Mouse (Mus musculus) ES-E14 (cell line): Measurements from ENCODE around the gene Clasp1. TPM values are rescaled to one million over a fixed set of nuclear protein-coding genes. Genes with fewer than 3 reads are reported as not detected.

ENCODE experiments used
- DNase-seq: peaks from one replicate; pipeline ENCODE4 v3.0.0-alpha.2; 2013; ENCODE audit warnings: low read depth, low spot score
- H3K27ac ChIP-seq: 2 replicates; pipeline ENCODE4 v1.5.1; 2012; ENCODE audit warnings: low read depth, mild to moderate bottlenecking, low read length, moderate library complexity, mixed read lengths; ENCODE audit not compliant: poor library complexity, insufficient read depth, severe bottlenecking
- H3K36me3 ChIP-seq: 2 replicates; pipeline ENCODE4 v1.6.1; 2012; ENCODE audit warnings: mild to moderate bottlenecking, low read length, moderate library complexity, mixed read lengths; ENCODE audit not compliant: control insufficient read depth, poor library complexity, insufficient read depth, severe bottlenecking
- H3K4me1 ChIP-seq, 2 experiments: fragments of 150-350 bp in 1 of 2; sonication (generic) in 1 of 2; 2 replicates each; pipeline ENCODE4 v1.6.1; 2012; ENCODE audit warnings: low read length in 2 of 2, mild to moderate bottlenecking in 1 of 2, mixed read lengths in 1 of 2; ENCODE audit not compliant: control insufficient read depth in 2 of 2, insufficient read depth in 2 of 2, poor library complexity in 1 of 2
- H3K4me3 ChIP-seq, 2 experiments: fragments of 150-350 bp in 1 of 2; sonication (generic) in 1 of 2; 2 replicates each; pipeline ENCODE4 v1.5.1; 2012; ENCODE audit warnings: low read length in 2 of 2, low read depth in 1 of 2, mild to moderate bottlenecking in 1 of 2, mixed read lengths in 1 of 2; ENCODE audit not compliant: insufficient read depth in 1 of 2, poor library complexity in 1 of 2, severe bottlenecking in 1 of 2
- H3K9ac ChIP-seq: 2 replicates; pipeline ENCODE4 v1.6.1; 2012; ENCODE audit warnings: low read depth, mild to moderate bottlenecking, low read length, mixed read lengths; ENCODE audit not compliant: poor library complexity, insufficient read depth, severe bottlenecking
- H3K9me3 ChIP-seq: fragments of 150-350 bp; sonication (generic); 2 replicates; pipeline ENCODE4 v1.6.1; 2012; ENCODE audit warnings: low read depth, mild to moderate bottlenecking, low read length; ENCODE audit not compliant: control insufficient read depth, insufficient read depth
- CHD2 ChIP-seq: IDR thresholded peaks from 2 replicates; pipeline ENCODE4 v1.6.1; 2014; ENCODE audit warnings: mild to moderate bottlenecking, low read depth, low read length, inconsistent platforms
- HCFC1 ChIP-seq: IDR thresholded peaks from 2 replicates; pipeline ENCODE4 v1.6.1; 2012; ENCODE audit warnings: low read length, inconsistent platforms, borderline replicate concordance; ENCODE audit not compliant: insufficient read depth
- MAFK ChIP-seq: IDR thresholded peaks from 2 replicates; pipeline ENCODE4 v1.6.1; 2014; ENCODE audit warnings: mild to moderate bottlenecking, low read depth, low read length, inconsistent platforms; ENCODE audit not compliant: insufficient read depth
- ZC3H11A ChIP-seq: IDR thresholded peaks from 2 replicates; pipeline ENCODE4 v1.6.1; 2012; ENCODE audit warnings: low read depth, mild to moderate bottlenecking, inconsistent platforms, low read length, borderline replicate concordance
- ZNF384 ChIP-seq: IDR thresholded peaks from 2 replicates; pipeline ENCODE4 v1.6.1; 2012; ENCODE audit warnings: low read depth, low read length, inconsistent platforms
- in situ Hi-C, 2 experiments: fragments of 600-800 bp; cut with MboI; formaldehyde crosslinking; loops; one replicate each; pipeline ENCODE4 v1.15.1; 2025; ENCODE audit warnings: low sequenced_read_pairs in 2 of 2, inconsistent platforms in 1 of 2; ENCODE audit not compliant: unreplicated experiment in 2 of 2
- total RNA-seq: library from RNA; depleted of rRNA; stranded (reverse); fragments of 300-350 nt; gene quantifications from 2 replicates; pipeline ENCODE4 v1.2.3, GENCODE M21; 2012

The Clasp1 gene
- total RNA-seq, 1 experiment = 38.9 TPM

DNA sequence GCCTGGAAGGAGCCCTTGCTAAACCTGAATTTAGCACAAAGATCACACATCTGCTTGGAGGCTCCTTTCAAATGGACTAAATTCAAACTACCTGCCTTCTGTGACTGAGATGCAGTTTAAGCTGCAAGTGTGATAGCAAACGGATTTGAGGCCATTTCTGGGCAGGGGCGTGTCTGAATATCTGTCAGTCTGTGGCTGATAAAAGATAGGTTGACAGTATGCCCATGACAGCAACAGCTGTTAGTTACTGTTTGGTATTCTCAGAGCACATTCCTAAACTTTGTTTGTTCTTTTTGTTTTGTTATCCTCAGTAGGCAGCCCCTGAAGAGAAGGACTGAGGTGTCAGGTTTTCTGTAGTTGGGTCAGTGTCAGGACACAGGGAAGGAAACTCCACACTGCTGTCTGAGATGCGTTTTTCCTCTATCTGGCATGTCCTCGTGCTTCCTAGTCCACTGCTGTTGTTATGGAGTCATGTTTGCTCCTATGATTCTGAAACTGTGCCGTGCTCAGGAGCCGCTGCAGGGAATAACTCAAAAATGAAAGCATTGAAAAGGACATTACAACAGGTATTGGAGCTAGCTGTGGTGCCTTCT, 94.7 kb downstream of the Clasp1 start:
- Histone ChIP-seq H3K9ac (no peak overlapping the region), H3K27ac (no peak overlapping the region), H3K4me1 (peaks cover 0 to 2% of the 10 kb centered on the region in 2 experiments; a peak in 1 of 4 replicates), H3K4me3 (no peak overlapping the region), H3K36me3 (no peaks in the 10 kb centered on the region), H3K9me3 (no peaks in the 10 kb centered on the region)
- in situ Hi-C loops = no loop called here
- no peak for DNase-seq
- TF ChIP-seq HCFC1 (no peak), ZC3H11A (no peak), ZNF384 (no peak), CHD2 (no peak), MAFK (no peak)

DNA sequence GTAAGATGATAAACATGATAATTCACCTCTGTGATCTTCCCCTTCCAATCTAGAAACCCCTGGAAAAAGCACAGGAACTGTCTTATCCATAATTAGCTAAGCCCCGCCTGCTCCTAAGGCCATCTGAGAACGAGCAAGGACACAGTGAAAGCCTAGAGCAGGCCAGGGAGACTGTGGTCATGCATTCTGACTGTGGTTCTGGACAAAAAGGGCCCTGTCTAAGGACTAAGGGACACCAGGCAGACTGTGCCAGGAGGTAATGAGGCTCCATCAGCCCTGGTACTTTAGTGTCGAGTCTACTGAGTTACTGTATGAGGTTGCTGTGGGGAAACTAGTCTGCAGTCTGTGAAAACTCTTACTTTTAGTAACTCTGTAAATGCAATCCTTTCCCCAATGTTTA, 96.7 kb downstream of the Clasp1 start:
- no peak overlapping the region for H3K9ac ChIP-seq
- H3K9me3 ChIP-seq = no peaks in the 10 kb centered on the region
- H3K36me3 ChIP-seq = no peaks in the 10 kb centered on the region
- peaks cover 0 to 2% of the 10 kb centered on the region in 2 experiments; a peak in 1 of 4 replicates for H3K4me1 ChIP-seq
- no peak for DNase-seq
- TF ChIP-seq CHD2 (no peak), ZNF384 (no peak), HCFC1 (no peak), MAFK (no peak), ZC3H11A (no peak)
- H3K4me3 ChIP-seq = no peak overlapping the region
- in situ Hi-C loops = no loop called here
- H3K27ac ChIP-seq = no peak overlapping the region

DNA sequence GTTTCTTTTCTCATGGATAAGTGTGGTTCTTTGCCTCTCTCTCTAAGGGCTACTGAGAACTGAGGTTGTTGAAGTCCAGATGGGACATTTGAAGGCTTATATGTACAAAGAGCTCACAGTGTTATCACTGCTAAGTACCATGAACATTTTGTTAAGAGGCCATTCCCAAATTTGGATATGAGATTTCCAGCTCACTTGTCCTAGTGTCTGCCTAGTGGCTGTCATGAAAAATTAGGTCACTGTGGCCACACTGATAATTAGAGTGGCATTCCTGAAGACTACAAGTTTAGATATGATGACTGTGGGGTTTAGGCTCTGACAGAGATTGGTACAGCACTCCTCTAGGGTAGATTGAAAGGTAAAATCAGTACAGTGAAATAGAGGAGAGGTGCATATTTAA, 97.2 kb downstream of the Clasp1 start:
- TF ChIP-seq ZNF384 = no peak
- TF ChIP-seq CHD2 = no peak
- TF ChIP-seq MAFK = no peak
- TF ChIP-seq ZC3H11A = no peak
- no peak for TF ChIP-seq HCFC1
- in situ Hi-C loops = no loop called here
- no peak overlapping the region for H3K4me3 ChIP-seq
- H3K27ac ChIP-seq = no peak overlapping the region
- no peaks in the 10 kb centered on the region for H3K36me3 ChIP-seq
- no peak for DNase-seq
- no peaks in the 10 kb centered on the region for H3K9me3 ChIP-seq
- H3K9ac ChIP-seq = no peak overlapping the region
- H3K4me1 ChIP-seq = peaks cover 0 to 2% of the 10 kb centered on the region in 2 experiments; a peak in 1 of 4 replicates

DNA sequence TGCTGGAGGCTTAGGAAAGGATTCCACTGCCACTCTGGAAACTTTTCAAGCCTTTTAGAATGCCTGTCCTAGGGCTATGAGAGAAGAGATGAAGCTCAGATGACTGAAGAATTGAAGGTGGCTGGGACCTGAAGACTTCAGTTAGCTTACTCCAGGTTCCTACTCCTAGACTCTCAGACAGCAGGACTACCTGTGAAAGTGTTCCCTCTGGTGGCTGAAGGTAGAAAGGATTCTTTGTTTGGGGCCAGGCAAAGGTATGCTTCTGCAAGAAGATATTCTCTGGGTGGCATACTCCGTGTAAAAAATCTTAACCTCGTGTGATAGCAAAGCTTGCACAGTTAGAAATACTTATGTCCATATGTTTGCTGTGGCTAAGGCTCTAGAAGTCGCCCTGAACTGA, 104.0 kb downstream of the Clasp1 start:
- Histone ChIP-seq H3K27ac (no peak overlapping the region), H3K4me1 (no peaks in the 10 kb centered on the region), H3K4me3 (no peak overlapping the region), H3K9ac (no peak overlapping the region), H3K9me3 (no peaks in the 10 kb centered on the region), H3K36me3 (no peaks in the 10 kb centered on the region)
- in situ Hi-C loops = no loop called here
- TF ChIP-seq CHD2 = no peak
- TF ChIP-seq MAFK = no peak
- TF ChIP-seq ZNF384 = no peak
- DNase-seq = no peak

DNA sequence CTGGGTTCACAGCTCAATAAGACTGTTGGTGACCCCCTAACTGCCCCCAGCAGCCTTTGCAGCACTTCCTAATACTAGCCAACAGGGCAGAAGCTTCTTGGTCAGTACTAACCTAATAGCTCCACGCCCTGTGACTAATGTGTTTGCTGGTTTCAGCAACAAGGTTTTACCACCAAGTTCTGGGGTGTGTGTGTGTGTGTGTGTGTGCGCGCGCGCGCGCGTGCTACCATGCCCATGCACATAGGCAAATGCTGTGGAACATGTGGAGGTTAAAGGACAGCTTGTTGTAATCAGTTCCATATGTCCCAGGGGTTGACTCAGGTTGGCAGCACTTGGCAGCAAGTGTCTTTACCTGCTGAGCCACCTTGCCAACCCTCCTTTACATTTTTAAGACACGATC, 105.7 kb downstream of the Clasp1 start:
- no peak overlapping the region for H3K9ac ChIP-seq
- no peaks in the 10 kb centered on the region for H3K9me3 ChIP-seq
- no peak for TF ChIP-seq ZC3H11A
- no peak for TF ChIP-seq ZNF384
- peaks cover 3% of the 10 kb centered on the region; the same call in 1 of the 2 replicates for H3K36me3 ChIP-seq
- in situ Hi-C loops = no loop called here
- H3K4me1 ChIP-seq = no peaks in the 10 kb centered on the region
- no peak overlapping the region for H3K27ac ChIP-seq
- no peak for DNase-seq
- no peak overlapping the region for H3K4me3 ChIP-seq
